Mouse (Mus musculus): ENCODE measurements at regions not wholly inside any gene's neighbourhood (a gene's known extent, or its start where the extent isn't known, plus 50 kb on each side); places are given as distances from the start of the nearest gene placed in this dataset.

- DNase-seq (ENCODE audit: extremely low read depth, low read depth, low spot score): no peak
These were observed 109.3 kb upstream of the B430305J03Rik start for GRCm38 (mm10) chr3:61475018-61475417.

DNA sequence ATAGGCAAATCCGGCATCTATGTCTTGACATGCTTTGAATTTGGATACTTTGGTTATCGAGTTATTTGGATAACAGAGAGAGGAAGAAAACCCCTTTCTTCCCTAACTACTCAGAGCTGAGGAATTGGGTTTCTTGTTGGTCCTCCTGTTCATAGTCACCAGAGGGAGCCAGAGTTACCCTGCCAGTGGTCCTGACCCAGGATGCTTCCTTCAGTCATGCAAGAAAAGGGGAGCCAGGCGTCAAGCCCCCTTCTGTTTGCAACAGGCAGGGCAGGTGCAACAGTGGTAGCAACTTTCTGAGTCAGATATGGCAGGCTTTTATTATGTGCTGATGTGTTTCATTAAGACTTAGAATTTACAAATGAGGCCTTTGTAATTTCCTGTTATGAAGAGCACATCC lies 101.4 kb upstream of the B430305J03Rik start:
- no peak for DNase-seq (ENCODE audit: extremely low read depth, low read depth, low spot score)

DNA sequence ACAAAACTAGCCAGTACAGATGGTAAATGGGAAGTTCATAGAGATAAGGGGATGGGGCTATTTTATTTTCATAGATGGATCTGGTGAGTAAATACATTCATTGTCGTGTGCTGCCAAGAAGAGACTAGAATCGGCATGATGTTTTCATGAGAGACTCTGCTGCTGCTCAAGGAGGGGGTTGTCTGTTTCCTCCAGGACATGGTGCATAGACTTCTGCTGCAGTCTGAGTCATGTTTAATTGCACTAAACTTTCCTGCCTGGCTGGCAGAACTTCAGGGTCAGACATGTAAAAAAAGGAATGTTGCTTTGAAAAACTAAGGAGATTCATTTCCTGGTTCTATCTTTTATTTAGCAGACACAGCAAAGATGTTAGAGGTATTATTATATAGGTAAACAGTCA lies 100.9 kb upstream of the B430305J03Rik start:
- DNase-seq (ENCODE audit: extremely low read depth, low read depth, low spot score): no peak

- DNase-seq (ENCODE audit: extremely low read depth, low read depth, low spot score): no peak
These were observed 94.3 kb upstream of the B430305J03Rik start for GRCm38 (mm10) chr3:61460076-61460475.

DNA sequence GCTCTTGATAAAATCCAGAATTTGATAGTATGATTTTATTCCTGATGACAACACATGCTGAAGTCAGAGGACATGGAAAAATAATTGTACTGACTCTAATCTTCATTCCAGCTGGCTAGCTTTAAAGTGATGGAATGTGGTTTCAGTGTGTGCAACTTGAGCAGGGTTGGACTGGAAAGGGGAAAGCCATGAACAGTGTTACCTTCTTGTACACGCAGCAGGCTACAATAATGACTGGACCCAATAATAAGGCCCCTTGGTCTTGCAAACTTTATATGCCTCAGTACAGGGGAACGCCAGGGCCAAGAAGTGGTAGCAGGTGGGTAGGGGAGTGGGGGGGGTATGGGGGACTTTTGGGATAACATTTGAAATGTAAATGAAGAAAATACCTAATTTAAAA lies 90.8 kb upstream of the B430305J03Rik start:
- DNase-seq (ENCODE audit: extremely low read depth, low read depth, low spot score): no peak

- peak; percentile 67 for DNase-seq (ENCODE audit: extremely low read depth, low read depth, low spot score)
These were observed 76.4 kb upstream of the B430305J03Rik start for GRCm38 (mm10) chr3:61442000-61442739.

- no peak for DNase-seq (ENCODE audit: extremely low read depth, low read depth, low spot score)
These were observed 75.7 kb upstream of the B430305J03Rik start for GRCm38 (mm10) chr3:61441445-61441844.

GRCm38 (mm10) chr3:61428713-61429112 lies 63.0 kb upstream of the B430305J03Rik start:
- no peak for DNase-seq (ENCODE audit: extremely low read depth, low read depth, low spot score)

- DNase-seq (ENCODE audit: extremely low read depth, low read depth, low spot score): no peak
These were observed 58.2 kb upstream of the B430305J03Rik start for GRCm38 (mm10) chr3:61423945-61424344.

- no peak for DNase-seq (ENCODE audit: extremely low read depth, low read depth, low spot score)
These were observed 54.0 kb upstream of the B430305J03Rik start for GRCm38 (mm10) chr3:61419706-61420105.

DNA sequence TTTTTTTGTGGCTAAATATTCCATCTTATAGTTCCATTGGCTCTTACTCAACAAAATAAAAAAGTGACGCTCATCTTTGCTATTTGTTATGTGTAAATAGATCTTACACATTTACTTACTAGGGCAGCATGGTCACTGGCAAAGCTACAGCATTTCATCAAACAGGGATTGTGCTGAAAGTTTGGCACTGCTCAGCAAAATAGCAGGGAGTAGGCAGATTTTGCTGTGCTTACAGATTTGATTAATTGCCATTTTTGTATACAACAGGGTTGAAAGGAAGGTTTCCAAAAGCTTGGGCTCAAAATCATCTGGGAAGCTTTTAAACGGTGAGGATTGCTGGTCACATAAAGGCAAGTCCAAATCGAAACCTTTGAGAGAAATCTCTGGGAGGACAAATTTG lies 52.3 kb upstream of the B430305J03Rik start:
- DNase-seq (ENCODE audit: extremely low read depth, low read depth, low spot score): no peak

Measured in fat pad, adult 2 months (tissue).